Mouse (Mus musculus) embryonic fibroblast, embryonic 13.5 days (primary cell): ENCODE results near the gene Def8.

Source experiments
- CTCF ChIP-seq: IDR thresholded peaks from 2 replicates; pipeline ENCODE4 v1.5.1; 2011; ENCODE audit warnings: mild to moderate bottlenecking, control low read depth, low read length, moderate library complexity, borderline replicate concordance; ENCODE audit not compliant: insufficient read depth
- POLR2A ChIP-seq: IDR thresholded peaks from 2 replicates; pipeline ENCODE4 v1.6.1; 2011; ENCODE audit warnings: low read depth, mild to moderate bottlenecking, control low read depth, low read length, moderate library complexity

DNA sequence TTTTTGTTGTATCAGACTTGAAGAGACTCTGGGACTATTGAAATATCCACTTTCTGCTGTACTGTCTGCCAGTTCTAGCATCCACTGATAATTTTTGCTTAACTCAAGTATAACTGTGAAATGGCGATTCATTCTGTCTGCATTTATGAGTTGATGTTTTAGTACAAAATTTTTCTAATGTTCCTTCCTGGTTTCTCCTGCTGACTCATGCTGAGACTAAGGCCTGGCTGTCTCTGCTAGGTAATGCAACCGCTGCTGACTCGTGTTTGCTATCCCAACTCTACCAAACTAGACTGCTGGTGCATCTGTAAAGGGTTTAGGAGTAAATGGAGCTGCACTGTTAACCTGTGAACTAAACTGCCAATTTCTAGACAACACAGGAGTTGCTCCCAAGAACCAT is 44.1 kb downstream of the Def8 start:
- TF ChIP-seq CTCF (no peak), POLR2A (no peak)
